Mouse (Mus musculus): ENCODE measurements around the gene Mgat5b. TPM values are rescaled to one million over a fixed set of nuclear protein-coding genes. Genes with fewer than 3 reads are reported as not detected.

Mgat5b gene
- total RNA-seq (2023; ENCODE audit: inconsistent age), result not detected in 4 replicates

GRCm38 (mm10) chr11:116918323-116919185, at the start of gene Mgat5b:
Mgat5b (plus strand) TSS chr11:116918863.

Other genes starting within 250 kb of the Mgat5b start
- gene St6galnac1, start 143.4 kb upstream of the Mgat5b start, total RNA-seq (2023; ENCODE audit: inconsistent age), result not detected in 4 replicates
- not detected in 4 replicates for gene Mxra7, start 90.8 kb upstream of the Mgat5b start, total RNA-seq (2023; ENCODE audit: inconsistent age)
- gene Mettl23, start 75.6 kb upstream of the Mgat5b start, total RNA-seq (2023; ENCODE audit: inconsistent age), result 61.9 to 71.2 TPM (median 68.1 TPM) in 4 replicates
- 59.5 to 72.1 TPM (median 67.0 TPM) in 4 replicates for gene Jmjd6, start 75.4 kb upstream of the Mgat5b start, total RNA-seq (2023; ENCODE audit: inconsistent age)
- 20.7 to 32.2 TPM (median 27.6 TPM) in 4 replicates for gene Mfsd11, start 66.4 kb upstream of the Mgat5b start, total RNA-seq (2023; ENCODE audit: inconsistent age)
- gene Srsf2, start 65.8 kb upstream of the Mgat5b start, total RNA-seq (2023; ENCODE audit: inconsistent age), result 356 to 378 TPM (median 365 TPM) in 4 replicates
- gene Sec14l1, start 196.3 kb downstream of the Mgat5b start, total RNA-seq (2023; ENCODE audit: inconsistent age), result 24.3 to 28.5 TPM (median 26.7 TPM) in 4 replicates

Measured in B cell, adult (primary cell).